Mouse (Mus musculus) CH12.LX (cell line): Measurements from ENCODE around the gene Lrp11. TPM values are rescaled to one million over a fixed set of nuclear protein-coding genes. Genes with fewer than 3 reads are reported as not detected.

Source experiments
- DNase-seq: peaks from one replicate; pipeline ENCODE4 v3.0.0-alpha.2; 2013; ENCODE audit errors: extremely low read depth
- H3K27ac ChIP-seq: 2 replicates; pipeline ENCODE4 v1.5.1; 2012; ENCODE audit warnings: low read depth, mild to moderate bottlenecking, control low read depth, moderate library complexity; ENCODE audit not compliant: insufficient read depth
- H3K27me3 ChIP-seq: replicated peaks from 2 replicates; pipeline ENCODE3; 2012; ENCODE audit warnings: inconsistent platforms
- H3K36me3 ChIP-seq, 2 experiments: replicated peaks in 1 of 2; 2 replicates each; pipeline versions ENCODE3 to v1.6.1; 2012; ENCODE audit warnings: inconsistent platforms in 1 of 2, low read length in 1 of 2, mild to moderate bottlenecking in 1 of 2, mixed read lengths in 1 of 2, moderate library complexity in 1 of 2; ENCODE audit not compliant: control insufficient read depth in 1 of 2, insufficient read depth in 1 of 2
- H3K4me1 ChIP-seq, 2 experiments: 2 replicates each; pipeline ENCODE4 v1.6.1; 2012; ENCODE audit warnings: inconsistent platforms in 1 of 2, moderate library complexity in 1 of 2; ENCODE audit not compliant: insufficient read depth in 2 of 2, control insufficient read depth in 1 of 2
- H3K4me2 ChIP-seq: 2 replicates; pipeline ENCODE4 v1.6.1; 2012; ENCODE audit warnings: low read depth, mild to moderate bottlenecking, control low read depth; ENCODE audit not compliant: poor library complexity, insufficient read depth, severe bottlenecking
- H3K4me3 ChIP-seq, 3 experiments: fragments of 150-350 bp in 1 of 3; sonication (generic) in 1 of 3; replicated peaks in 1 of 3; 2 replicates each; pipeline versions ENCODE3 to v1.5.1; 2011 to 2012; ENCODE audit warnings: low read depth in 2 of 3, low read length in 2 of 3, mild to moderate bottlenecking in 2 of 3, moderate library complexity in 2 of 3, control low read depth in 1 of 3, improper control_type of control experiment in 1 of 3, inconsistent platforms in 1 of 3, mixed read lengths in 1 of 3; ENCODE audit not compliant: poor library complexity in 1 of 3
- H3K79me2 ChIP-seq: replicated peaks from 2 replicates; pipeline ENCODE4 v1.6.1; 2012; ENCODE audit warnings: mild to moderate bottlenecking, moderate library complexity; ENCODE audit not compliant: control insufficient read depth, poor library complexity, insufficient read depth, severe bottlenecking; ENCODE audit errors: extremely low read depth
- H3K9ac ChIP-seq: 2 replicates; pipeline ENCODE4 v1.6.1; 2012; ENCODE audit warnings: low read depth, mild to moderate bottlenecking, control low read depth, moderate library complexity; ENCODE audit not compliant: insufficient read depth
- H3K9me3 ChIP-seq: replicated peaks from 2 replicates; pipeline ENCODE3; 2012; ENCODE audit warnings: low read length, inconsistent platforms, mixed read lengths
- CHD1 ChIP-seq: IDR thresholded peaks from 2 replicates; pipeline ENCODE4 v1.6.1; 2012; ENCODE audit warnings: low read depth, low read length, improper control_type of control experiment, inconsistent platforms
- E2F4 ChIP-seq: IDR thresholded peaks from 2 replicates; pipeline ENCODE4 v1.6.1; 2011; ENCODE audit warnings: low read depth, low read length, improper control_type of control experiment; ENCODE audit not compliant: insufficient replicate concordance
- ELF1 ChIP-seq: IDR thresholded peaks from 2 replicates; pipeline ENCODE4 v1.6.1; 2014; ENCODE audit warnings: low read depth, mild to moderate bottlenecking, inconsistent platforms, low read length, improper control_type of control experiment
- EP300 ChIP-seq: IDR thresholded peaks from 2 replicates; pipeline ENCODE4 v1.6.1; 2011; ENCODE audit warnings: low read length, improper control_type of control experiment
- ETS1 ChIP-seq: conservative IDR thresholded peaks from 2 replicates; pipeline ENCODE4 v1.6.1; 2012; ENCODE audit warnings: low read depth, mild to moderate bottlenecking, inconsistent platforms, low read length, improper control_type of control experiment, moderate library complexity
- HCFC1 ChIP-seq: IDR thresholded peaks from 2 replicates; pipeline ENCODE4 v1.6.1; 2012; ENCODE audit warnings: low read depth, mild to moderate bottlenecking, inconsistent platforms, low read length, improper control_type of control experiment
- JUN ChIP-seq: IDR thresholded peaks from 2 replicates; pipeline ENCODE4 v1.6.1; 2011; ENCODE audit warnings: low read depth, mild to moderate bottlenecking, low read length, improper control_type of control experiment, moderate library complexity; ENCODE audit not compliant: insufficient read depth
- KAT2A ChIP-seq: IDR thresholded peaks from 2 replicates; pipeline ENCODE4 v1.6.1; 2012; ENCODE audit warnings: low read length, improper control_type of control experiment, inconsistent platforms; ENCODE audit not compliant: insufficient replicate concordance
- MAFK ChIP-seq: IDR thresholded peaks from 2 replicates; pipeline ENCODE4 v1.6.1; 2011; ENCODE audit warnings: low read length, improper control_type of control experiment; ENCODE audit not compliant: insufficient replicate concordance
- MAX ChIP-seq: IDR thresholded peaks from 2 replicates; pipeline ENCODE4 v1.6.1; 2011; ENCODE audit warnings: low read length, improper control_type of control experiment
- MAZ ChIP-seq: IDR thresholded peaks from 2 replicates; pipeline ENCODE4 v1.6.1; 2012; ENCODE audit warnings: low read depth, mild to moderate bottlenecking, inconsistent platforms, low read length, improper control_type of control experiment, moderate library complexity
- MEF2A ChIP-seq: IDR thresholded peaks from 2 replicates; pipeline ENCODE4 v1.6.1; 2014; ENCODE audit warnings: low read depth, mild to moderate bottlenecking, inconsistent platforms, low read length, improper control_type of control experiment, borderline replicate concordance
- MXI1 ChIP-seq: IDR thresholded peaks from 2 replicates; pipeline ENCODE4 v1.6.1; 2011; ENCODE audit warnings: mild to moderate bottlenecking, low read depth, low read length, improper control_type of control experiment
- NRF1 ChIP-seq: IDR thresholded peaks from 2 replicates; pipeline ENCODE4 v1.6.1; 2014; ENCODE audit warnings: low read depth, mild to moderate bottlenecking, inconsistent platforms, low read length, improper control_type of control experiment, moderate library complexity
- PAX5 ChIP-seq: IDR thresholded peaks from 2 replicates; pipeline ENCODE4 v1.6.1; 2012; ENCODE audit warnings: low read length, inconsistent platforms, mixed read lengths
- POLR2A ChIP-seq: IDR thresholded peaks from 2 replicates; pipeline ENCODE4 v1.6.1; 2011; ENCODE audit warnings: low read depth, mild to moderate bottlenecking, improper control_type of control experiment, low read length
- RAD21 ChIP-seq: IDR thresholded peaks from 2 replicates; pipeline ENCODE4 v1.6.1; 2011; ENCODE audit warnings: low read depth, mild to moderate bottlenecking, low read length, improper control_type of control experiment, moderate library complexity
- RCOR1 ChIP-seq: conservative IDR thresholded peaks from 2 replicates; pipeline ENCODE4 v1.6.1; 2012; ENCODE audit warnings: low read depth, mild to moderate bottlenecking, inconsistent platforms, low read length, improper control_type of control experiment
- SIN3A ChIP-seq: IDR thresholded peaks from 2 replicates; pipeline ENCODE4 v1.6.1; 2012; ENCODE audit warnings: low read length, improper control_type of control experiment, inconsistent platforms
- SMC3 ChIP-seq: IDR thresholded peaks from 2 replicates; pipeline ENCODE4 v1.6.1; 2011; ENCODE audit warnings: low read depth, low read length, improper control_type of control experiment
- TBP ChIP-seq: conservative IDR thresholded peaks from 2 replicates; pipeline ENCODE4 v1.6.1; 2011; ENCODE audit warnings: low read depth, low read length, improper control_type of control experiment
- TCF12 ChIP-seq: IDR thresholded peaks from 2 replicates; pipeline ENCODE4 v1.6.1; 2014; ENCODE audit warnings: low read depth, mild to moderate bottlenecking, inconsistent platforms, low read length, improper control_type of control experiment
- UBTF ChIP-seq: IDR thresholded peaks from 2 replicates; pipeline ENCODE4 v1.6.1; 2012; ENCODE audit warnings: low read depth, mild to moderate bottlenecking, inconsistent platforms, low read length, improper control_type of control experiment, moderate library complexity
- USF2 ChIP-seq: conservative IDR thresholded peaks from 2 replicates; pipeline ENCODE4 v1.6.1; 2011; ENCODE audit warnings: low read depth, low read length, improper control_type of control experiment
- ZC3H11A ChIP-seq: IDR thresholded peaks from 2 replicates; pipeline ENCODE4 v1.6.1; 2012; ENCODE audit warnings: low read depth, mild to moderate bottlenecking, inconsistent platforms, low read length, improper control_type of control experiment
- ZKSCAN1 ChIP-seq: IDR thresholded peaks from 2 replicates; pipeline ENCODE4 v1.6.1; 2012; ENCODE audit warnings: low read depth, inconsistent platforms, low read length, improper control_type of control experiment, borderline replicate concordance
- ZMIZ1 ChIP-seq: IDR thresholded peaks from 2 replicates; pipeline ENCODE4 v1.6.1; 2012; ENCODE audit warnings: low read depth, mild to moderate bottlenecking, inconsistent platforms, low read length, improper control_type of control experiment
- ZNF384 ChIP-seq: IDR thresholded peaks from 2 replicates; pipeline ENCODE4 v1.6.1; 2012; ENCODE audit warnings: low read depth, low read length, improper control_type of control experiment, inconsistent platforms
- dilution Hi-C: fragments of 300-500 bp; cut with MboI; formaldehyde crosslinking; loops from 2 replicates; pipeline ENCODE4 v1.14.3; 2020; ENCODE audit warnings: low sequenced_read_pairs; ENCODE audit not compliant: extremely low pct_unique_long_range_greater_than_20kb, extremely low pct_ligation_motif_present
- in situ Hi-C: fragments of 300-500 bp; cut with MboI; formaldehyde crosslinking; loops from 3 replicates; pipeline ENCODE4 v1.14.3; 2019; ENCODE audit warnings: low sequenced_read_pairs, low pct_ligation_motif_present, low pct_unique_long_range_greater_than_20kb, mixed read lengths
- polyA plus RNA-seq: library from polyadenylated mRNA; unstranded; fragments of >175 nt; gene quantifications from 2 replicates; pipeline ENCODE4 v1.2.1, GENCODE M21; 2012; ENCODE audit warnings: low read depth; ENCODE audit not compliant: insufficient read length
- total RNA-seq, 2 experiments: library from RNA; depleted of rRNA; stranded (reverse); fragments of 300-350 nt in 1 of 2; fragments of >200 nt in 1 of 2; gene quantifications; 2 replicates each; pipeline ENCODE4 v1.2.3; 2012 to 2014

The Lrp11 gene
- total and polyA plus RNA-seq, 3 experiments = 4.7 to 6.0 (median 4.9) TPM

DNA sequence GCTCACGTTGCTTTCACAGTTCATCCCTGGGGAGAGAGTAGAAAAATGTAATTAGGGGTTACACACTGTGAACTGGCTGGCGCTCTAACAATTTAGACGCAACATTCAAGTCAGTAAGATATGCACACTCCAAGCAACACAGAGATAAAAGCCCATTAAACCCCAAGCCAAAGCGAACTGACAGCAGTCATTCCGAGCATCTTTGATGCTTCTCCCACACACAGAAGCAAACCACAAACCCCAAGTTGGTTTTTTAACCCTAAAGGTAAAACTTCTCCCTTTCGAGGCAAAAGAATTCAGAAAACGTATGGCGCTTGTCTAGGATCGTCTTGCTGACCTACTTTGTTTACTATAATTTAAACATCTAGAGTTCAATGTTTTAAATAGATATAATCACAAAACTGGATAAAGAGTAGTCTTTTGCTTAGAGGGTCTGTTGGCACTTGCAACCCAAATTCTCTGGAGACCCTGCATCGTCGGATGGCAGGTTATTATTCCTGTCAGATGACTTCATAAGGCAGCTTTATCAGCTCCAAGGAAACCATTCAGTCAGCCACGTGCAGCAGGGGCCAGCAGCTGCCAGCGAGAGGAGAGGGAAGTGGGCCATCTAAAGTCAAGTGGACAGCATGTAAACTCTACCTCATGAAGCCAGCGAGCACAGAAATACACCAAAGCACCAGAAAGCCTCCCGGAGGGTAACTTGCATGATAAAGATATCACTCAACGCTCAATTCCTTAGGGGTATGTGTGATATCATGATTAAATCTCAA, 41.5 kb downstream of the Lrp11 start:
- no peaks in the 10 kb centered on the region for H3K27me3 ChIP-seq
- no peak for DNase-seq
- no peaks in the 10 kb centered on the region for H3K9me3 ChIP-seq
- H3K4me2 ChIP-seq = no peak overlapping the region
- no peak overlapping the region for H3K4me3 ChIP-seq
- no peak overlapping the region for H3K9ac ChIP-seq
- no peak overlapping the region for H3K27ac ChIP-seq
- dilution Hi-C loops = no loop called here
- in situ Hi-C loops = no loop called here
- H3K4me1 ChIP-seq = no peaks in the 10 kb centered on the region
- no peak for TF ChIP-seq TBP
- TF ChIP-seq JUN = no peak
- TF ChIP-seq MXI1 = no peak
- no peak for TF ChIP-seq MAZ
- TF ChIP-seq ZC3H11A = no peak
- TF ChIP-seq HCFC1 = no peak
- no peak for TF ChIP-seq TCF12
- TF ChIP-seq MEF2A = no peak
- TF ChIP-seq ELF1 = no peak
- TF ChIP-seq SMC3 = no peak
- no peak for TF ChIP-seq NRF1
- TF ChIP-seq ETS1 = no peak
- no peak for TF ChIP-seq EP300
- no peak for TF ChIP-seq USF2
- no peak for TF ChIP-seq E2F4
- TF ChIP-seq PAX5 = no peak
- TF ChIP-seq CHD1 = no peak
- TF ChIP-seq RCOR1 = no peak
- no peak for TF ChIP-seq ZNF384
- TF ChIP-seq MAX = no peak
- H3K36me3 ChIP-seq = peaks cover 19 to 53% of the 10 kb centered on the region in 2 experiments
- H3K79me2 ChIP-seq = no peaks in the 10 kb centered on the region

- no peaks in the 10 kb centered on the region; the same call in 1 of the 2 replicates for H3K79me2 ChIP-seq
- no peaks in the 10 kb centered on the region for H3K4me1 ChIP-seq
- DNase-seq = no peak
- TF ChIP-seq MAX (no peak), RAD21 (no peak), POLR2A (no peak), MAFK (no peak), UBTF (no peak), KAT2A (no peak), MXI1 (no peak), ZMIZ1 (no peak), ZKSCAN1 (no peak), SIN3A (no peak)
- peaks cover 36 to 77% of the 10 kb centered on the region in 2 experiments for H3K36me3 ChIP-seq
- dilution Hi-C loops = no loop called here
- H3K9me3 ChIP-seq = no peaks in the 10 kb centered on the region
- no peak overlapping the region for H3K9ac ChIP-seq
- no peak overlapping the region for H3K4me3 ChIP-seq
- H3K27ac ChIP-seq = no peak overlapping the region
- no peak overlapping the region for H3K4me2 ChIP-seq
- H3K27me3 ChIP-seq = no peaks in the 10 kb centered on the region
- in situ Hi-C loops = no loop called here
Observed at GRCm38 (mm10) chr10:7640366-7640765, 50.8 kb downstream of the Lrp11 start.
